Mouse (Mus musculus) myocyte (in vitro differentiated cells): ENCODE results near the gene 6430571L13Rik.

Source experiments
- MAX ChIP-seq: IDR thresholded peaks from one replicate; pipeline ENCODE4 v1.6.1; 2011; ENCODE audit warnings: low read depth, mild to moderate bottlenecking, control low read depth
- POLR2A ChIP-seq: IDR thresholded peaks from one replicate; pipeline ENCODE4 v1.6.1; 2011; ENCODE audit warnings: low read depth, mild to moderate bottlenecking, control low read depth, moderate library complexity; ENCODE audit not compliant: insufficient read length
- SRF ChIP-seq: IDR thresholded peaks from one replicate; pipeline ENCODE4 v1.6.1; 2011; ENCODE audit warnings: low read depth; ENCODE audit not compliant: control insufficient read depth, insufficient read length
- USF1 ChIP-seq: IDR thresholded peaks from one replicate; pipeline ENCODE4 v1.6.1; 2011; ENCODE audit warnings: low read depth, mild to moderate bottlenecking, control low read depth, moderate library complexity

DNA sequence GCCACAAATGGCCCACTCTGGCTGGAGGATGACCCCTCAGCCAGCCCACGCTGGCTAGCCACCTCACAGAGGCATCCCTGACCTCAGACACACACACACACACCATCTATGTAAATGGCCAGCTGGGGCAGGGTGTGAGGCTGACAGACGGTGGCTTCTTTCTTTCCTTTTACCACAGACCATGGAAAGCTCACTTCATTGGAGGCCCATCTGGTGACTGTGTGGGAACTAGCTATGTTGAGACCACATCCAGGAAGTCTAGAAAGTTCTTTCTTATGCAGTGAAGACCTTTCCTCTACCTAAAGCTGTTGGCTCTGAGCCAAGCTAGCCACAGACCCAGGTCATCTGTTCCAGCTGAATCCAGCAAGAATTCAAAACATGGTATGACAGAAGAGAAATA lies 6.7 kb upstream of the 6430571L13Rik start:
- TF ChIP-seq POLR2A (no peak), MAX (no peak), SRF (no peak), USF1 (no peak)
